Mouse (Mus musculus): ENCODE results near the gene Acsbg2.

- TF ChIP-seq ZNF384 (IDR thresholded peaks at IDR 0.05; ENCODE audit: low read depth, low read length) (no peak), CHD2 (IDR thresholded peaks at IDR 0.05; ENCODE audit: low read depth, low read length) (no peak)
Observed at GRCm38 (mm10) chr17:56815057-56815345, 59.2 kb downstream of the Acsbg2 start.
